Mouse (Mus musculus): ENCODE measurements at regions not wholly inside any gene's neighbourhood (a gene's known extent, or its start where the extent isn't known, plus 50 kb on each side); places are given as distances from the start of the nearest gene placed in this dataset.

GRCm38 (mm10) chr13:60123964-60124363 is 53.2 kb downstream of the Gas1 start:
- no peak for DNase-seq

DNA sequence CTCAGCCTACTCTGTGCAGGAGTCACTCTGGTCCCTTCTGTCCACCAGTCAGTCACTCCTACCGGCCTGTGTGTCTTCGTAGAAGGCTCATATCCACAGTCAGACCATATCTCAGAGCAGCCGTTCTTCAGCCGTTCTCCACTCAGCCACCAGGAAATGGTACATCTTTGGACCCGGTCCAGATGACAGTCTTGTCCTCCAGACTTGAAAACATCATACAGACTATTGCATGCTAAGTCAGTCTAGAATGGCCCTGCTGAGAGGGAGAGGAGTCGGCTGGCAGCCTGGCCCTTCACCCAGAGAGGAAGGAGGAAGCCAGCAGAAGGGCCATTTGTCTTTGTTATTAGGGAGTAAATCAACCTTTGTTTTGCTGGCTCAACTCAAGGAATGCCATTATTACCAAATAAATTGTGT is 54.0 kb downstream of the Gas1 start:
- DNase-seq: no peak

DNA sequence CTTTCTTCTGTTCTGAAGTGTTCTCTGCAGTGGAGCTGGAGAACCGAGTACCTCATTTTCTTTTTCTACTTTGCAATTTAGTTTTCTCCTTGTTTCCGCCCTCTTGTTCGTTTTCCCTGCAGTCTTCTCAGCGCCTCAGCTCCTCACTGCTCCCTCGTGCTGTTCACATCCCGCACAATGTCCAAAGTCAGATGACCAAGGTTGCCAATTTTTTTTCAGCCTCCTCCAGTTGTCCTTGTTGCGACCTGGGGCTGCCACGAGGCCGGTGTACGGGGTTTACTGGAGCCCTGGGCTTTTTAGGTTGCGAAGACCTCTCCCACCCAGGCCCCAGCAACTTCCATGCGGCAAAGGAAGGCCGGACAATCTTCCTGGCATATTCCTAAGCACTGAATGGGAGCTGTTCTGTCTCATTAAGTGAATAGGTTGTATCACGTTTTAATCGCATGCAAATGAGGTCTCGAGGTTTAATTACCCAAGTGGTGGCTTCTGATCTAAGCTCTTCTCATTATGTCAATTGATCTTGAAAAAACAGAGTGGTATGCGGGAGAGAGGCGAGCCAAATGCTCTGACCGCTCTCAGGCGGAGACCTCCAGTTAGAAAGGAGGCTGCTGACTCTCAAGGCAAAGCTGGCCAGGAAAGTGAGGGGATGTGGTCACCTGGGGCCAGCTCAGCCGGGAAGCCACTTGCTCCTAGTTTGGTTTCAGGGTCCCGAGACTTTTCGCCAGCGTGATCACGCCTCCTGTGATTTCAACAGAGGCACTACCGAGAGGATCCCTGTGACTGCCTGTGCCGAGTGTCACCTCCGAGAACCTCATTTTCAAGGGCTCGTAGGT is 54.6 kb downstream of the Gas1 start:
- DNase-seq: peak; percentile 56

GRCm38 (mm10) chr13:60111465-60111864 is 65.7 kb downstream of the Gas1 start:
- DNase-seq: no peak

GRCm38 (mm10) chr13:60110079-60110846 is 66.9 kb downstream of the Gas1 start:
- peak; percentile 97 for DNase-seq

- no peak for DNase-seq
These were observed 71.9 kb downstream of the Gas1 start for GRCm38 (mm10) chr13:60105286-60105685.

GRCm38 (mm10) chr13:60101651-60102050 is 75.5 kb downstream of the Gas1 start:
- no peak for DNase-seq

DNA sequence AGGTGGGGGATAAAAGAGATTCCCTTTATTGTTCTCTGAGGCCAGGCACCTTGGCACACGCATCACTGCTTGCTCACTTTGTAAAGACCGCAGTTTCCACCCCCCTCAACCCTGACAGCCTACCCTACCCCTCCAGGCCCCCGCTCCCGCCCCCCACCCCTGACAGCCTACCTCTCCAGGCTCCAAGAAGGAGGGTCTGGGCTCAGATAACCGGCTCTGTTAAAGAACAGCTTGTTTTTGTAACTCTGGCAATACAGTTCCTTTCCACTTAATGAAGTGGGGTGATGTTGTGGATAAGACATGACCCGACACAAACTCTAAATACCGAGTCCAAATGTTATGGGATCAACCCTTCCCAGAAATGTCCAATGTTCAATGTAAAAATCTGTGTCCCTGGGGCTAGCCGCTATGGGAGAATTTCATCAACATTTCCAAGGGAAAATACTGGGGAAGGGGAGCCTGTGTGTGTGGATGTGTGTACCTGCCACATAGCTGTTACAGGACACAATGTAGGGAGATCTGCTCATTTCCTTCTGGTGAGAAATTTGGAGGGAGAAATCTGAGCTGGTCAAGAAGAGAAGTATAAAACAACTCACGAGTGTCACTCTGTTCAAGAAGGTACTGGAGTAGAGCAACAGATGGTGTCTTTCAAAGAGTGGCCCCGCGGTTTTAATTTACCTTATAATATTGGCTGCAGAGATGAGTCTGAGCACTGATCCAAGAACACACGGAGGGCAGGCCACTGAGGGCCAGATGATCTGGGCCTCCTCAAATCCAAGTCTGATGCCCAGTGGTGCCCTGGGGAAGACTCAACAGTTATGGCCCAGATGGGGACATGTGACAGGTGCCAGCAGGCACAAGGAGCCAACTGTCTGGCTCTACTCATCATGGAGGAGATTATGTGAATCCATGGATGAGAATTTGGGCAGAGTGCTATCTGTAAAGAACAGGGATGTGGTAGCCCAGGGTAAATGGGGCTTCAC is 76.7 kb downstream of the Gas1 start:
- no peak for DNase-seq

GRCm38 (mm10) chr13:60099469-60100129 is 77.6 kb downstream of the Gas1 start:
- DNase-seq: peak; percentile 55

- no peak for DNase-seq
These were observed 78.8 kb downstream of the Gas1 start for GRCm38 (mm10) chr13:60098394-60098793.

GRCm38 (mm10) chr13:60097776-60098175 is 79.4 kb downstream of the Gas1 start:
- DNase-seq: no peak

- peak; percentile 65 for DNase-seq
These were observed 90.5 kb downstream of the Gas1 start for GRCm38 (mm10) chr13:60086657-60087056.

- no peak for DNase-seq
These were observed 92.2 kb downstream of the Gas1 start for GRCm38 (mm10) chr13:60084975-60085374.

DNA sequence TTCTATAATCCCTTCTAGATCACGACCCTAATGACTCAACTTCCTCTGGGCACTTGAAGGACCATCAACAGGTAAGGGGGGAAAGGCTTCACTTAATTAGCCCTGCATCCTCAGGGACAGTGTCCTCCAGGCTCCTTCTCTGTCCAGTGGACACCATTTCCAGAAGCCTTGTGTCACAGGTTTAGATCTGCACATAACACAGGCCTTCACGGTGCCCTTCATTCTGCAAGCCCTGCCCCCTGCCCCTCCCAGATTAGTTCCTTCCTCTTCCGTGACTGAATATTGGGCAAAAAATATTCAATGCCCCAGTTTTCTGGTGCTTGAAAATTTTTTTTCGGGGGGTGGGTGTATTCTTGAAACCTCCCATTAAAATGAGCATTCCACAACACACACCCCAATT is 92.9 kb downstream of the Gas1 start:
- DNase-seq: no peak

DNA sequence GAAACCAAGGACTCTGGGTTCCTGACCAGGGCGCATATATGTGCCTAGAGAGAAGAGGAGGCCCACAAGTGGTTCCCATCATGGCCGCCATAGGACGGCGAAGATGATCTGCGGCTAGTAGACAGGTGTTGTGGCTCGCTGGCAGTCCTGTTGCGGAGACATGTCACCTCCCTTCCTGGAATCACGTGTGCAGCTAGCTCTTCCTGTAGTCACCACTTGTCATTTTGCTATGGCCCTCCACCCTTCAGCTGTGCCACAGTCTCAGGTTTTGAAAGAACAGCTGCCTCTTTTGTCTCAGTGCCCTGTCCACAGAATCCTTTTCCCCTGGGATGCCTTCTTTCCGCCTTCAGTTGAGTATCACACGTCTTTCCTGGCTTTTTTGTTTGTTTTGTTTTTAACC is 97.1 kb downstream of the Gas1 start:
- no peak for DNase-seq

- no peak for DNase-seq
These were observed 98.7 kb downstream of the Gas1 start for GRCm38 (mm10) chr13:60078331-60079050.

DNA sequence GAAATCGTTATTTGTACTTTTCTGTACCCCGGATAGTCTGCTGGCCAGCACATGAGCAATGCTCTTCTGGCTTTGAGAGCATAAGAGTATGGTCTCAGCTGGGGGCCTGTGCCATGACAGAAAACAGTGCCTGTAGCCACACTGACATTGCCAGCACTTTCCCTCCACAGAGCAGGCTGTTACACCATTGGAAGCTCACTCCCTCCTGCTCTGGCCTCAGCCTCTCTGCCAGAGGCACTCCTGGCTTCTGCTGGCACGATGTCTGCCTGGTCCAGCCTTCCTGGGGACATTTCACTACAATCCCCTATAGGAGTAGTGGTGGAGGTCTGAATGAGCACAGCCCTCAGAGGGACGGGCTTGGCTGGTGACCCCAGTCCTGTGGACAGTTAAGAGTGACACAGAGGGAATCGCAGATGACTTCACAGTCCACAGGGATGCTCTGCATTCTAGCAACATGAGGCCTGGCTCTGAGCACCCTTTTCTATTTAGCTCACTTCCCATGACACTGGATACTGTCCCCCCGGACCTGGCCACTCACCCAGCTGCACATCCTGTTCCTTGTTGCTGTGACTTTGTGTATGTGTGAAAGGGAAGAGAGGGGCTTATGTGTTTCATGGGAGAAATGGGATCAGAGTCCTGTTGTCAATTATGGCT is 100.9 kb downstream of the Gas1 start:
- no peak for DNase-seq

GRCm38 (mm10) chr13:60071595-60071994 is 105.6 kb downstream of the Gas1 start:
- no peak for DNase-seq

GRCm38 (mm10) chr13:60069196-60069595 is 108.0 kb downstream of the Gas1 start:
- no peak for DNase-seq

GRCm38 (mm10) chr13:60067325-60067724 is 109.8 kb downstream of the Gas1 start:
- DNase-seq: no peak

DNA sequence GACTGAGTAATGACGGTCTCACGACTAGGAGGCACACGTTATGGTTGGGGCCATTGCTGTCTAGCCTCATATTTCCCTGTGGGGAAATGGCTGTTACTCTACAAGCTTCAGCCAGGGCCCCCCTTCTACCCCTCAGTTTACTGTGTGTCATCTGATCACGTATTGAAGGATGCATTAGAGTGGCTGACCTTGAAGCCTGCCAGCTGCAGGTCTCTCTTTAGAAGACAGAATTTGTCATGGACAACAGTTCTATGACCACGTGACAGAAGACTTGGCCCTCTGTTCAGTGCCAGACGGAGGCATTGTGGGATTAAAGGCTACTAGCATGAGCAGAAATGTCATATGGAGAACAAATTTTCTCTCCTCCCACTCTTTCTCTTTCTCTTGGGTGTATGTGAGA is 115.6 kb downstream of the Gas1 start:
- DNase-seq: no peak
